Mouse (Mus musculus) embryonic facial prominence, embryonic 11.5 days (tissue): ENCODE results near the gene Scyl1. TPM values are rescaled to one million over a fixed set of nuclear protein-coding genes. Genes with fewer than 3 reads are reported as not detected.

Experiments
- ATAC-seq: fragments of 200-750 bp; cut with Nextera tagmentation; replicated peaks from 2 replicates; pipeline ENCODE4 v1.8.0; 2017; ENCODE audit warnings: low read depth; ENCODE audit not compliant: insufficient number of reproducible peaks, low FRiP score, low TSS enrichment
- DNase-seq: peaks from one replicate; pipeline ENCODE4 v3.0.0-alpha.2; 2015; ENCODE audit warnings: low spot score
- H3K27ac ChIP-seq: fragments of 300-500 bp; sonication (generic); replicated peaks from 2 replicates; pipeline ENCODE4 v1.5.1; 2014; ENCODE audit warnings: mild to moderate bottlenecking, low read depth, low read length, control low read depth
- H3K27me3 ChIP-seq: fragments of 300-500 bp; sonication (generic); 2 replicates; pipeline ENCODE4 v1.6.1; 2014; ENCODE audit warnings: mild to moderate bottlenecking, low read length, moderate library complexity, mixed read lengths; ENCODE audit not compliant: control insufficient read depth, insufficient read depth
- H3K36me3 ChIP-seq: fragments of 300-500 bp; sonication (generic); replicated peaks from 2 replicates; pipeline ENCODE4 v1.6.1; 2014; ENCODE audit warnings: low read depth, mild to moderate bottlenecking, low read length, moderate library complexity, mixed read lengths; ENCODE audit not compliant: control insufficient read depth, insufficient read depth
- H3K4me1 ChIP-seq: fragments of 300-500 bp; sonication (generic); 2 replicates; pipeline ENCODE4 v1.6.1; 2014; ENCODE audit warnings: low read length, mixed read lengths; ENCODE audit not compliant: control insufficient read depth, insufficient read depth
- H3K4me2 ChIP-seq: fragments of 300-500 bp; sonication (generic); 2 replicates; pipeline ENCODE4 v1.6.1; 2014; ENCODE audit warnings: low read depth, mild to moderate bottlenecking, control low read depth, low read length, moderate library complexity
- H3K4me3 ChIP-seq: fragments of 300-500 bp; sonication (generic); 2 replicates; pipeline ENCODE4 v1.5.1; 2014; ENCODE audit warnings: low read depth, low read length, control low read depth
- H3K9ac ChIP-seq: fragments of 300-500 bp; sonication (generic); replicated peaks from 2 replicates; pipeline ENCODE4 v1.6.1; 2014; ENCODE audit warnings: mild to moderate bottlenecking, control low read depth, low read length
- H3K9me3 ChIP-seq: fragments of 300-500 bp; sonication (generic); replicated peaks from 2 replicates; pipeline ENCODE4 v1.6.1; 2016; ENCODE audit warnings: mild to moderate bottlenecking, low read length, inconsistent platforms, mixed read lengths; ENCODE audit not compliant: control insufficient read depth
- WGBS: fragments of 180-500 bp; shearing (Covaris S2); extraction: QIAGEN DNeasy Blood & Tissue Kit; methylation state at CpG from one replicate; pipeline ENCODE4 v1.1.7; 2014; 5-methylcytosine and 5-hydroxymethylcytosine counted together
- polyA plus RNA-seq: library from polyadenylated mRNA; unstranded; fragments of >200 nt; fragmentation: Nextera tagmentation; extraction: Ambion mirVana; gene quantifications from 2 replicates; pipeline ENCODE4 v1.2.1, GENCODE M21; 2014

Gene Scyl1
- polyA plus RNA-seq, 1 experiment from 2014 or later: 53.9 TPM

DNA sequence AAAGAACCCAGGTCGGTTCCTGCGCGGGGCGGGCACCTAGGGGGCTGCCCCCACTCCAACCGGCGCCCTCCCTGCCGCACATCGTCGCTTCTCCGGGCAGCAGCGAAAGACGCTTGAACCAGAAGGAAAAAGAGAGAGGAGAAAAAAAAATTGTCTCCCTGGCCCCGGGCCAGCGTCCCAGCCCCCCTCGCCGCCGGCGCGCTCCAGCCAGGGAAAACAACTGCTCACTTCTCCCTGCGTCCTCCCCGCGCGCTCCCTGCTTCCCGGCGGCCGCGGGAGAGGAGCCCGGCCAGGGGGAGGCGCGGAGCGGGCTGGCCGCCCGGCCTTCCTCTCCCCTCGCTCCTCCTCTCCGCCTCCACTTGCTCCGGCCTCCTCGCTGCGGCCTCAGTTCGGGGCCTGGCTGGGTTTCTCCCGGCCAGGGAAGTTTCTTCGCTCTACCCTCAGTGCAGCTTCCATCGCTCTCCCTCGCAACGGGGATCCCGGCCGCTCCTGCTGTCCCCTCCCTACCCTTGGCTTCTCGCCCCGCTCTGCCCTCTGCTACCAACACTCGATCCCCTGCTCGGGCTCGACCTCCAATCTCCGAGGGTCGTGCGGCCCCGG, 29.5 kb downstream of the Scyl1 start:
- under 1% methylated on average over 49 of the region's 55 CpGs for WGBS
- peaks cover 14% of the 10 kb centered on the region for H3K4me1 ChIP-seq

DNA sequence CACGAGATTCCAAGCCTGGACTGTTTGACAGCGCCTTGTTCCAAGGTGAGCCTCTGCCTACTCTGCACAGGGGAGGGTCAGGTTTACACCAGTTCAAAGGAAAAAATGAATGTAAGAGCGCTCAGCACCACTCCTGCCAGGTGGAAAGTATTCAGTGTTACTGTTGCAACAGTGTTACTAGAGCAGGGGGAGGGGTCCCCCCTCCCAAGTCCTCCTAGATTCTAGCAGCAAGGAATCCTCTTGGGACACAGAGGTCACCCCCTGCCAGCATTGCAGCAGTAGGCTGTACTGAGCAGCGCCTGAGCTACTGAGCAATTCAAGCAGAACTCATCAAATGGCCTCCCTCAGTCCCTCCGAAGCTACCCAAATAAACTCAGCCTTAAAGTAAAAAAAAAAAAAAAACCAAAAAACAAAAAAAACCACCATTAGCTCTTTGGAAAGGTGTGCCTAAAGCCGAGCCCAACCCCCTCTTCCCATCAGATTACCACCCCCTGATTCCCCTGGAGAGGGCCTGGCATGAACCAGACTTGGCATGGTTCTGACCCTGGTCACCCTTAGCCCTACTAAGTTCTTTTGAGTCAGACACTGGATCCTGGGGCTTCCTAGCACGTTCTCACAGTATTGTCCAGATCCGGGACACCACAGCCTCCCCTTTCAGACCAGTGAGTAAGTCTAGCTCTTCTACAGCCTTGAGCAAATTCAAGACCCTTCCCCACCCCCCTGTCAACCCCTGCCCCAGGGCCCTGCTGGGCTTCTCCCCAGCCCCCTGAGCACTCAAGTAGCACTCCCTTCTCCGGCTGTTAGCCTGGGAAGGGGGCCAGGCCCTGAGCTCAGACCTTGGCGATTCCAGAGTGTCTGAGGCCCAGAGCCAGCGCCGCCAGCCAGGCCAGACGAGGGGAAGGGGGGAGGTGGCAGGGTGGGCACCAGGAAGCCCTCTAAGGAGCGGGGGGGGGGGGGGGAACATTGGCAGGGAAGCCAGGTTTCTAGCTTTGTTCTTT, 30.6 kb downstream of the Scyl1 start, which contains the start of gene Ltbp3:
Ltbp3 (plus strand) TSS at position 585 of the 998 bp plus-strand sequence.
- 13% methylated on average over 13 of the region's 14 CpGs for WGBS
- Histone ChIP-seq H3K9ac (peak within 1 kb of the TSS; percentile 90), H3K9me3 (no peaks in the 10 kb centered on the region), H3K4me2 (peak within 1 kb of the TSS; percentile 99), H3K4me1 (peaks cover 5% of the 10 kb centered on the region; the same call in 1 of the 2 replicates), H3K27ac (peak within 1 kb of the TSS; percentile 36; the same call in 1 of the 2 replicates), H3K27me3 (peaks cover 11% of the 10 kb centered on the region), H3K36me3 (no peaks in the 10 kb centered on the region), H3K4me3 (peak within 1 kb of the TSS; percentile 71)
- ATAC-seq (no peak), DNase-seq (no peak)

More for the DNA sequence above, 29.5 kb downstream of the Scyl1 start:
- H3K4me3 ChIP-seq: peak overlapping the region; percentile 71
- H3K36me3 ChIP-seq: no peaks in the 10 kb centered on the region
- DNase-seq (peak; percentile 71), ATAC-seq (peak; percentile 42)
- H3K27me3 ChIP-seq: peaks cover 13% of the 10 kb centered on the region
- H3K4me2 ChIP-seq: peak overlapping the region; percentile 99
- H3K9me3 ChIP-seq: no peaks in the 10 kb centered on the region
- H3K27ac ChIP-seq: peak overlapping the region; percentile 28; the same call in 1 of the 2 replicates
- H3K9ac ChIP-seq: peak overlapping the region; percentile 90

DNA sequence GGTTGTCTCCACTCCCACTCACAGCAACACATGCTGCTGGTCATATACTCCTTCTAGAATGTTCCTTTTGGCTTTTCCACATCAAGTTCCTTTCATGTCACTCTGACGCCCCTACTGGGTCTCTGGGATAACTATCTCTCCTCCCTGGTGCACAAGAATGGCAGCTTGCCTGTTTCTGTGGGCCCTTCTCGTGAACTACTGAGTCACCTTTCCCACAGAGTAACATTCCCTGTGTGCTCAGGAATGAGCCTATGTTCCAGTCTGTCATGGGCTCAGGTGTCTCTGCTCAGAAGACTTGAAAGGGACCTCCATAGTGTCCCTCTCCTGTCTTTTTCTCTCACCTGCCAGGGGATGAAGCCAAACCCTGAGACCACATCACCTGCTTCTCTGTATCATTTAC, 31.8 kb downstream of the Scyl1 start:
- ATAC-seq (no peak), DNase-seq (no peak)
- H3K36me3 ChIP-seq: no peaks in the 10 kb centered on the region
- 55% methylated on average over 2 of the region's 2 CpGs for WGBS
- no peak overlapping the region for H3K4me2 ChIP-seq
- H3K9me3 ChIP-seq: no peaks in the 10 kb centered on the region
- peaks cover 4% of the 10 kb centered on the region; the same call in 1 of the 2 replicates for H3K4me1 ChIP-seq
- H3K4me3 ChIP-seq: no peak overlapping the region
- H3K9ac ChIP-seq: no peak overlapping the region
- no peak overlapping the region for H3K27ac ChIP-seq
- H3K27me3 ChIP-seq: peaks cover 3% of the 10 kb centered on the region

DNA sequence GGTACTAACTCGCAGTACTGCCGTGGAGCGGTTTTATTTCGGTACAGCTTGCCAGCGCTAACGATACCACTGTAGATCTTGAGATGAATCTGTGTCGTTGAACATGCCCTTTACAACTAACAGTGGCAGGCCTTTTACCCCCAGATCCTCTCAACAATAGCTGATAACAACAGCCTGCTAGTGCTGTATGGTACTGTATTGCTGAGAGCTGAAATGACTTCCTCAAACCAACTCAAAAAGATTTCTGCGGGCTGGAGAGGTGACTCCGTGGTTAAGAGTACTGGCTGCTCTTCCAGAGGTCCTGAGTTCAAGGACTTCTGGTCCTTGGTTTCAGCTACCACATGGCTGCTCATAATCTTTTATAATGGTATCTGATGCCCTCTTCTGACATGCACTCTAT, 36.9 kb downstream of the Scyl1 start:
- 77% methylated on average over 9 of the region's 9 CpGs for WGBS
- H3K27ac ChIP-seq: no peak overlapping the region
- no peak for DNase-seq
- no peak for ATAC-seq
- H3K27me3 ChIP-seq: no peaks in the 10 kb centered on the region; the same call in 1 of the 2 replicates
- no peaks in the 10 kb centered on the region for H3K9me3 ChIP-seq
- peaks cover 4% of the 10 kb centered on the region; the same call in 1 of the 2 replicates for H3K4me1 ChIP-seq
- H3K36me3 ChIP-seq: no peaks in the 10 kb centered on the region; the same call in 1 of the 2 replicates
- H3K9ac ChIP-seq: no peak overlapping the region
- H3K4me2 ChIP-seq: no peak overlapping the region
- H3K4me3 ChIP-seq: no peak overlapping the region

DNA sequence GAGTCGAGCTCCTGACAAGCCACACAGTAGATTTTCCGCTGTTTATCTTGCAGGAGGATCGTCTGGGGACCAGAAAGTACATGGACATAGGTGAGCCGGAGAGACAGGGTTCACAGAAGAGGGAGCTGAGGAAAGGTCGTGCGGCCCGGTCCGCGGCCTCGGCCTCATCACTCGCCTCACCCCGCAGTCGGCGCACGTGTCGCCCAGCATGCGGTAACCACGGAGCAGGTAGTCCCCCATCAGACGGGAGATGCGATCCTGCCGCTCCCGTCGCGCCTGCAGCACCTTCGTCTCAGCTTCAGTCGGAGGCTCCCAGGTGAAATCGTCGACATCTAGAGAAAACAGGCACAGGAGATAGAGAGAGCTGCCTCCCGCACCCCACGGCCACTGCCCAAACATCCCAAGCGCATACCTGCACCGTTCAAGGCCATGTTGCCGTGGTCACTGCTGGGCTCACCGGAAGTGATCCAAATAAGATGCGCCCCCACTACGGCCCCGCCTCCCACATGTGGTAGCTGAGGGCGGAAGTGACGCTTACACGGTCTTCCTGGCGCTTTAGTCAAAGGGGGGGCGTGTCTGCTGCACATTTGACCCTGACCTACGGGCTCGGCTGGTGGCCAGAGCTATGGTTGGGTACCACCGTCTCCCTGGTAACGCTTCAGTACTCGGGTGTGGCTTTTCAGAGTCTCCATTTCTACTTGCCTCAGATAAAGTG, 39.8 kb downstream of the Scyl1 start:
- H3K9me3 ChIP-seq: no peaks in the 10 kb centered on the region
- H3K4me3 ChIP-seq: peak overlapping the region; percentile 83
- no peaks in the 10 kb centered on the region for H3K27me3 ChIP-seq
- peaks cover 6% of the 10 kb centered on the region for H3K4me1 ChIP-seq
- peak overlapping the region; percentile 77 for H3K9ac ChIP-seq
- H3K27ac ChIP-seq: no peak overlapping the region
- DNase-seq: peak; percentile 98
- ATAC-seq: peak; percentile 85
- H3K4me2 ChIP-seq: peak overlapping the region; percentile 95
- WGBS: under 1% methylated on average over 47 of the region's 47 CpGs
- no peaks in the 10 kb centered on the region; the same call in 1 of the 2 replicates for H3K36me3 ChIP-seq

DNA sequence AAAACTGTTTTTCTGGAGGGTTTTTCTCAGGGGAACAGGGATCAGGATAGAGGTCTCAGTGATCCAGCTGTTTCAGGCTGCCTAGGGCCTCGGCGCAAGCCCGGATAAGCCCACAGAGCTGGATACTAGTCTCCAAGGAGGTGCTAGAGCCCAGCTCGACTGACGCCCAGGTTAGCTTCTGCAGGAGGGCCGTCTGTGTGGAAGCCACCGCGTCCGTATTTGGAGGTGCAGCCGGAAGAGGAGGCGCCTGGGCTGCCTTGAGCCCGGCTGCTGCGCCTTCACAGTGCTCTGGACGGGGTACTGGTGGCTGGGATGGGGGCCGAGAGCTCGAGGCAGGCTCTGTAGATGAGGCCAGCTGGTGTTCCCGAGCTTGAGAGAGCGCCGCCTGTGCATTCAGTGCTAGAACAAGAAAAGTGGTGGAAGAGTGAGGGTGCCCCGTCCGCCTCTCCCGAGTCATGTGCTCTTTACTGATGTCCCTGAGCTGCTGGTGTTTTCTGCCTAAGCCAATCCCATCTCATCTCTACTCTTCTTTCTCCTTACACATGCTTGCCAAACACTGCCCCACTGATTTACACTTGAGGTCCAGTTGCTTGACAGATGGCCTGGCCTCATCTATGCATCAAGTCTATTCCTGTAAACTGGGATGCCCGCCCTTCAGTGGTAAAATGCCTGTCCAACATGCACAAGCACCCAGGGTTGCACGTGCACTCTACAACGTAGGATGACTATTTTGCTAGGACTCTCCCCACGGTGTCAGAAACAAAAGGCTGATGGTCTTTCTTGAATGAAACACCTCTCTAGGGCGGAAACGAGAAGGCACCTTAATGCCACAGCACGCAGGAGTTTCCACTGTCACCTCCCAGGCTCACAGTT, 40.7 kb downstream of the Scyl1 start:
- Histone ChIP-seq H3K4me3 (peak overlapping the region; percentile 83), H3K27ac (no peak overlapping the region), H3K9me3 (no peaks in the 10 kb centered on the region), H3K36me3 (no peaks in the 10 kb centered on the region; the same call in 1 of the 2 replicates), H3K9ac (peak overlapping the region; percentile 77), H3K4me2 (peak overlapping the region; percentile 95), H3K27me3 (no peaks in the 10 kb centered on the region), H3K4me1 (peaks cover 10% of the 10 kb centered on the region)
- ATAC-seq: no peak
- WGBS: 75% methylated on average over 29 of the region's 29 CpGs
- DNase-seq: no peak

DNA sequence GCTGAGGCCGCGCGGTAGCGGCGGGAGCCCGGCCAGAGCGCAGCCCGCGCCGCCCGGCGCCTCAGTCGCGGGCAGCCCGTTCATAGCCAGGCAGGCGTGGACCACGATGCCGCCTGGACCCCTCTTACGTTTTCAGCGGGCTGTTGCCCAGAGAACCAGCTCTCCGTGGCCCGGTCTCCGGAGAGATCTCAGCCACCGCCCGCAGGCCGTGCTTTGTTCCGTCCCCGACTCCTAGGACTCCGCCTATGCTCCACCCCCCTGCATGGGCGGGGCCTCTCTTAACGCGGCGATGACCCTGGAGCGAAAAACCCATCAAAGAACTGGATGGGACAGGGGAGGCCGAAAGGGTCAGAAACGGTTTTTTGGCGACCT, 41.8 kb downstream of the Scyl1 start, which contains the start of gene Fam89b:
Fam89b (minus strand) TSS at position 210 of the 372 bp plus-strand sequence.
- ATAC-seq (peak; percentile 69), DNase-seq (peak; percentile 94)
- under 1% methylated on average over 37 of the region's 37 CpGs for WGBS
- Histone ChIP-seq H3K4me2 (peak within 1 kb of the TSS; percentile 93), H3K27me3 (no peaks in the 10 kb centered on the region), H3K9ac (peak within 1 kb of the TSS; percentile 100), H3K4me3 (peak within 1 kb of the TSS; percentile 88), H3K9me3 (no peaks in the 10 kb centered on the region), H3K27ac (peak within 1 kb of the TSS; percentile 95), H3K36me3 (no peaks in the 10 kb centered on the region; the same call in 1 of the 2 replicates), H3K4me1 (peaks cover 10% of the 10 kb centered on the region)
